Mouse (Mus musculus) midbrain, postnatal 0 days (tissue): ENCODE results near the gene Hormad1. TPM values are rescaled to one million over a fixed set of nuclear protein-coding genes. Genes with fewer than 3 reads are reported as not detected.
"Not testable (repeated sequence)": the region's sequence is repeated elsewhere in the genome, so short reads cannot be mapped to it uniquely, and the experiment has no call there.

Source experiments
- ATAC-seq: fragments of 200-750 bp; cut with Nextera tagmentation; 2 replicates; pipeline ENCODE4 v1.8.0; 2017; ENCODE audit warnings: moderate number of reproducible peaks, mild to moderate bottlenecking, moderate TSS enrichment, moderate library complexity; ENCODE audit not compliant: low FRiP score
- DNase-seq: peaks from one replicate; pipeline ENCODE4 v3.0.0-alpha.2; 2015; ENCODE audit warnings: low spot score
- H3K27ac ChIP-seq: fragments of 300-500 bp; sonication (generic); 2 replicates; pipeline ENCODE4 v1.5.1; 2014; ENCODE audit warnings: low read depth, mild to moderate bottlenecking, low read length, mixed read lengths
- H3K27me3 ChIP-seq: fragments of 300-500 bp; sonication (generic); 2 replicates; pipeline ENCODE4 v1.6.1; 2014; ENCODE audit warnings: low read length, control low read depth, mixed read lengths; ENCODE audit not compliant: insufficient read depth
- H3K36me3 ChIP-seq: fragments of 300-500 bp; sonication (generic); 2 replicates; pipeline ENCODE4 v1.6.1; 2014; ENCODE audit warnings: low read length, control low read depth, mixed read lengths; ENCODE audit not compliant: insufficient read depth
- H3K4me1 ChIP-seq: fragments of 300-500 bp; sonication (generic); 2 replicates; pipeline ENCODE4 v1.6.1; 2014; ENCODE audit warnings: mild to moderate bottlenecking, control low read depth, antibody characterized with exemption, low read length, mixed read lengths; ENCODE audit not compliant: insufficient read depth
- H3K4me2 ChIP-seq: fragments of 300-500 bp; sonication (generic); 2 replicates; pipeline ENCODE4 v1.6.1; 2014; ENCODE audit warnings: low read depth, mild to moderate bottlenecking, low read length, mixed read lengths; ENCODE audit not compliant: poor library complexity, severe bottlenecking
- H3K4me3 ChIP-seq: fragments of 300-500 bp; sonication (generic); 2 replicates; pipeline ENCODE4 v1.5.1; 2014; ENCODE audit warnings: low read depth, mild to moderate bottlenecking, low read length, moderate library complexity
- H3K9ac ChIP-seq: fragments of 300-500 bp; sonication (generic); replicated peaks from 2 replicates; pipeline ENCODE4 v1.6.1; 2014; ENCODE audit warnings: mild to moderate bottlenecking, low read length, moderate library complexity, mixed read lengths; ENCODE audit not compliant: poor library complexity, severe bottlenecking
- H3K9me3 ChIP-seq: fragments of 300-500 bp; sonication (generic); 2 replicates; pipeline ENCODE4 v1.6.1; 2016; ENCODE audit warnings: low read length, control low read depth
- CTCF ChIP-seq: IDR thresholded peaks from 2 replicates; pipeline ENCODE4 v1.5.1; 2016; ENCODE audit warnings: antibody characterized with exemption, mild to moderate bottlenecking
- WGBS: fragments of 180-500 bp; shearing (Covaris S2); extraction: QIAGEN DNeasy Blood & Tissue Kit; methylation state at CpG from one replicate; pipeline ENCODE4 v1.1.7; 2014; 5-methylcytosine and 5-hydroxymethylcytosine counted together
- polyA plus RNA-seq: library from polyadenylated mRNA; unstranded; fragments of >200 nt; fragmentation: Nextera tagmentation; extraction: Ambion mirVana; gene quantifications from 2 replicates; pipeline ENCODE4 v1.2.1, GENCODE M21; 2015
- total RNA-seq: library from RNA; depleted of rRNA; stranded (reverse); fragments of >200 nt; gene quantifications from 2 replicates; pipeline ENCODE4 v1.2.3, GENCODE M21; 2014

Hormad1 gene
- total and polyA plus RNA-seq, 2 experiments from 2014 or later, result not detected

DNA sequence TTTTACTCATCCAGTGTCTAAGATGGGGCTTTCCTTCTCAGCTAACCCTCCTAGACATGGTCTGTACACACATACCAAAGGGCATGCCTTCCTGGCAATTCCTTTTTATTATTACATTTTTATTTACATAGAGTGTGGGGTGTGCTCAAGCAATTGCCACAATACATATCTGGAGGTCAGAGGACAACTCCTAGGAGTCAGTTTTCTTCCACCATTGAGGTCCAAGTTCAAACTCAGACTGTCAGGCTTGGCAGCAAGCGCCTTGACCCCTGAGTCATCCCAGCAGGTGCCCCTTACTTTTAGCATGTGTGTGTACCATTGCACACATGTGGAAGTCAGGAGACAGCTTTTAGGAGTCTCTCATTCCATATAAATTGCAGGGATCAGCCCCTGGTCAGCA lies 54.5 kb downstream of the Hormad1 start:
- Histone ChIP-seq H3K9ac (no peak overlapping the region), H3K4me3 (no peak overlapping the region), H3K27ac (no peak overlapping the region), H3K4me1 (no peaks in the 10 kb centered on the region), H3K4me2 (no peak overlapping the region), H3K27me3 (no peaks in the 10 kb centered on the region), H3K9me3 (no peaks in the 10 kb centered on the region), H3K36me3 (peaks cover 25% of the 10 kb centered on the region)
- WGBS, result 100% methylated on average over 1 of the region's 1 CpGs
- no peak for ATAC-seq
- no peak for DNase-seq
- TF ChIP-seq CTCF, result no peak

DNA sequence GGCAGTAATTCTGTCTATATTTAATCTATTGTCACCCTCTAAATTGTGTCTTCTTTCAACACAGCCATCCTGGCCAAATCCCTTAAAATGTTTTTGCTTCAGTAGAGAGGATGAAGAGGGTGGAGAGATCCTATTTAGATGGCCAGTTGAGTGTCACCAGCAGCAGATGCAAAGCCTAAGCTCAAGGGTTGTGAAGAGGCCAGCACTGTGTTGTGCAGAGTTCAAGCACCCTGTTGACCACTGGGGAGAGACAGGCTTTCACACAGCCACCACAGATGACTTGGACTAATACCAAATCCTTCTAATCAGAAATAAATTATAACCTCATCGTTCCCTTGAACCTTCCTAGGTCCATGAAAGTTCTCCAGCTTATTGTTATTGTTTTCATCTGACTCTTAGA lies 59.0 kb downstream of the Hormad1 start:
- Histone ChIP-seq H3K27ac (no peak overlapping the region), H3K9me3 (no peaks in the 10 kb centered on the region), H3K27me3 (no peaks in the 10 kb centered on the region), H3K4me3 (no peak overlapping the region), H3K4me1 (no peaks in the 10 kb centered on the region), H3K4me2 (no peak overlapping the region), H3K9ac (no peak overlapping the region), H3K36me3 (peaks cover 15% of the 10 kb centered on the region)
- WGBS, result 90% methylated on average over 1 of the region's 1 CpGs
- DNase-seq (no peak), ATAC-seq (no peak)
- no peak for TF ChIP-seq CTCF

GRCm38 (mm10) chr3:95621241-95621640 lies 61.8 kb downstream of the Hormad1 start:
- no peak overlapping the region for H3K4me2 ChIP-seq
- no peak for ATAC-seq
- H3K27ac ChIP-seq, result no peak overlapping the region
- H3K4me3 ChIP-seq, result no peak overlapping the region
- H3K4me1 ChIP-seq, result peaks cover 4% of the 10 kb centered on the region; the same call in 1 of the 2 replicates
- TF ChIP-seq CTCF, result no peak
- no peak overlapping the region for H3K9ac ChIP-seq
- 88% methylated on average over 1 of the region's 1 CpGs for WGBS
- DNase-seq, result no peak
- H3K9me3 ChIP-seq, result no peaks in the 10 kb centered on the region
- peaks cover 11% of the 10 kb centered on the region for H3K36me3 ChIP-seq
- no peaks in the 10 kb centered on the region for H3K27me3 ChIP-seq

GRCm38 (mm10) chr3:95622421-95622820 lies 62.9 kb downstream of the Hormad1 start:
- not testable (repeated sequence) for ATAC-seq

GRCm38 (mm10) chr3:95623551-95623950 lies 64.1 kb downstream of the Hormad1 start:
- Histone ChIP-seq H3K4me1 (peaks cover 5% of the 10 kb centered on the region; the same call in 1 of the 2 replicates), H3K27ac (no peak overlapping the region), H3K4me2 (no peak overlapping the region), H3K36me3 (peaks cover 14% of the 10 kb centered on the region; the same call in 1 of the 2 replicates), H3K9me3 (no peaks in the 10 kb centered on the region), H3K4me3 (no peak overlapping the region), H3K9ac (no peak overlapping the region), H3K27me3 (no peaks in the 10 kb centered on the region)
- 70% methylated on average over 2 of the region's 2 CpGs for WGBS
- DNase-seq (no peak), ATAC-seq (no peak)
- no peak for TF ChIP-seq CTCF

More at GRCm38 (mm10) chr3:95622421-95622820, 62.9 kb downstream of the Hormad1 start:
- not testable (repeated sequence) for H3K9me3 ChIP-seq, H3K4me1 ChIP-seq, H3K4me2 ChIP-seq, H3K27ac ChIP-seq, H3K4me3 ChIP-seq, H3K27me3 ChIP-seq, DNase-seq, H3K9ac ChIP-seq
- H3K36me3 ChIP-seq, result peaks cover 11% of the 10 kb centered on the region
- 95% methylated on average over 19 of the region's 20 CpGs for WGBS

DNA sequence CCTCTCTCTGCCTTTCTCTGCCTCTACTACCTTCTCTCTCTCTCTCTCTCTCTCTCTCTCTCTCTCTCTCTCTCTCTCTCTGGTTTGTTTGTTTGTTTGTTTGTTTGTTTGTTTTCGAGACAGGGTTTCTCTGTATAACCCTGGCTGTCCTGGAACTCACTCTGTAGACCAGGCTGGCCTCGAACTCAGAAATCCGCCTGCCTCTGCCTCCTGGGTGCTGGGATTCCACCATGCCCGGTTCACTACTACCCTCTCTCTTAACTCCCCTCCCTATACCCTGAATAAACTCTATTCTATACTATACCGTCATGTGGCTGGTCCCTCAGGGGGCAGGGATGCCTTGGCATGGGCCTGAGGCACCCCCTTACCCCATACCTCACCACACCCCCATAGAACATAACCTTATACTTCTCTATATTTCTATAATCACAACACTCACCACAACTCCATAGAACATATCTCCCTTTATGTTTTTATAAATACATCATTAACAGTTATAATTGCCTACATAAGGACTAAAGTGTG lies 64.6 kb downstream of the Hormad1 start:
- not testable (repeated sequence) for ATAC-seq, H3K27me3 ChIP-seq, H3K9ac ChIP-seq, DNase-seq, H3K4me1 ChIP-seq, H3K9me3 ChIP-seq
- WGBS, result 67% methylated on average over 5 of the region's 5 CpGs
- peak overlapping the region; percentile 90 for H3K27ac ChIP-seq
- peak overlapping the region; percentile 37 for H3K4me2 ChIP-seq
- H3K4me3 ChIP-seq, result peak overlapping the region; percentile 49
- H3K36me3 ChIP-seq, result peaks cover 19% of the 10 kb centered on the region; the same call in 1 of the 2 replicates
